Mouse (Mus musculus) common myeloid progenitor, adult 5-6 weeks (primary cell): ENCODE results near the gene Pfkfb3. TPM values are rescaled to one million over a fixed set of nuclear protein-coding genes. Genes with fewer than 3 reads are reported as not detected.

ENCODE experiments used
- ATAC-seq: replicated peaks from 2 replicates; pipeline ENCODE4 v1.8.0; 2016; ENCODE audit warnings: low read depth, mild to moderate bottlenecking, moderate TSS enrichment, inconsistent platforms; ENCODE audit not compliant: poor library complexity, severe bottlenecking
- total RNA-seq: library from RNA; stranded (forward); fragments of 200-1000, 187-1606 nt; gene quantifications from 2 replicates; pipeline ENCODE4 v1.2.3, GENCODE M21; 2017

Gene Pfkfb3
- total RNA-seq, 1 experiment from 2014 or later, result 30.2 TPM

DNA sequence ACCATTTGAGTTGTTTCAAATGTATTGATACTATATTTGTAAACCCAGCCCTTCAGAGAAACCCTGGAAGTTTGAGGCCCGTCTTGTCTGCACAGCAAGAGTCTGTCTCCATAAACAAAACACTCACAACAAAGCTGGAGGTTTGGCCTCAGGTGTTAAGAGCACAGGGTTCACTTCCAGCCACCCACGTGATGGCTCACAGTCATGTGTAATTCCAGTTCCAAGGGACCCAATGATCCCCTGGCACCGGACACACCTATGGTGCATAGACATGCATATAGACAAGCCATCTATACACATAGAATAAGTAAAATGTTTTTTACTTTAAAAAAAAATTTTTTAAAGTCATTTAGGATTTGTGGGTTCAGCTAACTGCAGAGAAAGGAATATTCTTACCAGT, 108.2 kb downstream of the Pfkfb3 start:
- no peak for ATAC-seq

DNA sequence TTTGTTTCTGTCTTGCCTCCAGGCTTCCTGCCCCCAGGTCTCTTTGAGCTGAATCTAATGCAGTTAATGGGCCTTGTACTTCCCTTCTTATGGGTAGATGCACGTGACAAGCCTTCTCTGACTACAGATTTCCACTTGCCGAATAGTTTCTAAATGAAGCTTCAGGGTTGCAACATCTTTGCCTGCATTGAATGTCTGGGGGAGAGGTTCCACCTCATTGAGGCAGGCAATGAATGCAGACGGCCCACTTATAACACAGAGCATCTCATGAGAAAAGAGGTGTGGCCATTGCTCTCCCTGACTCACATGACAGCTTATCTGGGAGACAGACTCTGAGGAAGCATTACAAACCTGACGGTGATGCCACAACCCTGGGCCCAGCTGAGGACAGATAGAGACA, 112.0 kb downstream of the Pfkfb3 start:
- ATAC-seq, result peak; percentile 95

DNA sequence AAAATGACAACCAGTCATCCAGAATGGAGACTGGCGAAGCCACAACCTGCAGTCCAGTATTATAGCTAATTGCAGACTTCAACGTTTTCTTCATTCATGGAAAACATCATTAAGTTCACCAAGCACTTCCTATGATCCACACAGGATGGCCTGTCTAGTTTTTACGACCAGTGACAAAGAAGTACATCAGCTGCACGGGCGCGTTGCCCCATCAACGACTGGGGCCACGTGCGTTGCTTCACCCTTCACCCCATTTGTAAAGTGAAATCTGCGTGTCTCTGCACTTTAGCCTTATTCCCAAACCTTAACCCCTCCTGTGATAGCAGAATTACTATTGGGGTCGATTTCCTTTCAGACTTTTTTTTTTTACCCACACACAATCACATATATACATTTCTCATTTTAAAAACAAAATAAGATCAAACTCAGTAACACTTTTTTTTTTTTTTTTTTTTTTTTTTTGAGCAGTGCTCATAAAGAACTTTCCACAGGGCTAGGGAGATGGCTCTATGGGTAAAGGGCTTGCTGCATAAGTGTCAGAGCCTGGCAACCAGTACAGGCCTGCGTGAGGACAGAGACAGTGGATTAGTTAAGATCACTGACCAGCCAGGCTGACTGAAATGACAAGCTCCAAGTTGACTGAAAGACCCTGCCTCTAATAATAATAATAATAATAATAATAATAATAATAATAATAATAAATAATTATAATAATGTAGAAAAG, 115.5 kb downstream of the Pfkfb3 start:
- no peak for ATAC-seq

DNA sequence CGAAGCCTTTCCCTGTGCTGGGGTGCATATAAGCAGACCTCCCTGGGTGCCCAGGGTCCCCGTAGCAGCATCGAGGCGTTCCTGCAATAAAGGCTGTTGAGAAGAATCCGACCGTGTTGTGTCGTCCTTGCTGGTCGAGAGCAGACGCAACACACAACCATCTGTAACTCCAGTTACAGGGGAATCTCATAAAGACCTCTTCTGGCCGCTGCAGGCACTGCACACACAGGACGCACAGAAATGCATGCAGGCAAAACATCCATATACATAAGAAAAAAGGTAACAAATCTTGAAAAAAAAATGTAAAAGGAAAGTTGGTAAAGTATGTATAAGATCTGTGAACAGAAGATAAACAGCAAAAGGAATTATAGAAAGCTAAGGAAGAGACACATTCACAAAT, 117.5 kb downstream of the Pfkfb3 start:
- ATAC-seq, result no peak

- no peak for ATAC-seq
These were observed 120.5 kb downstream of the Pfkfb3 start for GRCm38 (mm10) chr2:11433353-11433752.

DNA sequence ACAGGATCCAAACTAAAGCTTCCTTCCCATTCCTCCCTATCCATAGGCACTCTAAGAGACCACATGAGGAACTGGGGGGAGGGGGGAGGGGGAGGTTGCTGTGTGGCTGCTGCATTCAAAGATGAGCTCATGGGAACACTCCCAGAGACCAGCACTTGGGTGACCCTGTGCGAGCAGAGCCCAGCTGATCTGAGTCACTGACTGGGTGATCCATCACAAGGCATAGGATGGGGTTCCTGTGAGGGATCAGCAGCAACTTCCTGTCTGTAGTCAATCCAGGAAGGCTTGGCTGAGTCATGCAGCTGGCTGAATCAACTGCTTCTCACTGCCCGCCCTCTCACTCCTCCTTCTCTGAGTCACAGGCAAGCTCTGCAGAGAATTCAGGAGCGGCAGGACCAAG, 124.3 kb downstream of the Pfkfb3 start:
- peak; percentile 97 for ATAC-seq

- ATAC-seq, result no peak
These were observed 125.3 kb downstream of the Pfkfb3 start for GRCm38 (mm10) chr2:11428621-11429020.

- ATAC-seq, result no peak
These were observed 126.3 kb downstream of the Pfkfb3 start for GRCm38 (mm10) chr2:11427596-11427995.

GRCm38 (mm10) chr2:11426379-11426778, 127.5 kb downstream of the Pfkfb3 start:
- no peak for ATAC-seq

- ATAC-seq, result peak; percentile 21; the same call in 1 of the 2 replicates
These were observed 128.3 kb downstream of the Pfkfb3 start for GRCm38 (mm10) chr2:11425421-11426131.

GRCm38 (mm10) chr2:11424252-11424651, 129.6 kb downstream of the Pfkfb3 start:
- ATAC-seq, result no peak

- ATAC-seq, result no peak
These were observed 130.5 kb downstream of the Pfkfb3 start for GRCm38 (mm10) chr2:11423421-11423820.

GRCm38 (mm10) chr2:11422384-11422783, 131.5 kb downstream of the Pfkfb3 start:
- 0 out of 2 replicates have a peak, but pooled peaks have one; percentile 42 for ATAC-seq

Other genes with a start within 250 kb of the Pfkfb3 start
- gene Rbm17, start 50.1 kb upstream of the Pfkfb3 start, total RNA-seq, result 153 and 213 TPM in 2 replicates
- gene Gm17490, start 72.2 kb upstream of the Pfkfb3 start, total RNA-seq, result not detected in 2 replicates
- gene Il2ra, start 88.7 kb upstream of the Pfkfb3 start, total RNA-seq, result not detected in 2 replicates
- 7.6 and 20.8 TPM in 2 replicates for gene Il15ra, start 151.2 kb upstream of the Pfkfb3 start, total RNA-seq
- gene Fbh1, start 223.5 kb upstream of the Pfkfb3 start, total RNA-seq, result 61.3 and 77.8 TPM in 2 replicates
- gene Ankrd16, start 223.8 kb upstream of the Pfkfb3 start, total RNA-seq, result 25.7 and 27.5 TPM in 2 replicates